Mouse (Mus musculus): ENCODE results near the gene Avil. TPM values are rescaled to one million over a fixed set of nuclear protein-coding genes. Genes with fewer than 3 reads are reported as not detected.

Gene Avil
- polyA plus RNA-seq, 1 experiment from 2014 or later = 0.60 TPM

GRCm38 (mm10) chr10:126972051-126972725, 28.3 kb upstream of the Avil start:
- Histone ChIP-seq H3K27ac (peak overlapping the region; percentile 88), H3K9me3 (no peaks in the 10 kb centered on the region), H3K9ac (no peak overlapping the region), H3K27me3 (replicated peaks) (no peaks in the 10 kb centered on the region), H3K36me3 (no peaks in the 10 kb centered on the region), H3K4me1 (peaks cover 31% of the 10 kb centered on the region), H3K4me2 (peak overlapping the region; percentile 22), H3K4me3 (replicated peaks) (0 out of 2 replicates have a peak overlapping the region, but pooled peaks have one; percentile 6)
- WGBS = 17% methylated on average over 13 of the region's 13 CpGs
- peak; percentile 89 for ATAC-seq (ENCODE audit: insufficient read depth, low FRiP score, low read depth)

GRCm38 (mm10) chr10:126972988-126973387, 27.5 kb upstream of the Avil start:
- Histone ChIP-seq H3K9me3 (no peaks in the 10 kb centered on the region), H3K4me1 (peaks cover 36% of the 10 kb centered on the region), H3K4me2 (0 out of 2 replicates have a peak overlapping the region, but pooled peaks have one; percentile 22), H3K36me3 (no peaks in the 10 kb centered on the region), H3K27ac (peak overlapping the region; percentile 88), H3K9ac (no peak overlapping the region), H3K27me3 (replicated peaks) (no peaks in the 10 kb centered on the region), H3K4me3 (replicated peaks) (no peak overlapping the region)
- ATAC-seq (ENCODE audit: insufficient read depth, low FRiP score, low read depth) = no peak
- WGBS = 22% methylated on average over 7 of the region's 7 CpGs

GRCm38 (mm10) chr10:126975706-126976105, 24.8 kb upstream of the Avil start:
- Histone ChIP-seq H3K9me3 (no peaks in the 10 kb centered on the region), H3K4me1 (peaks cover 41% of the 10 kb centered on the region), H3K9ac (no peak overlapping the region), H3K4me2 (no peak overlapping the region), H3K27ac (no peak overlapping the region), H3K36me3 (no peaks in the 10 kb centered on the region), H3K27me3 (replicated peaks) (no peaks in the 10 kb centered on the region), H3K4me3 (replicated peaks) (no peak overlapping the region)
- WGBS = 83% methylated on average over 6 of the region's 6 CpGs
- ATAC-seq (ENCODE audit: insufficient read depth, low FRiP score, low read depth) = no peak

- no peak overlapping the region for H3K9ac ChIP-seq
- H3K4me2 ChIP-seq = no peak overlapping the region
- no peak overlapping the region for H3K27ac ChIP-seq
- 48% methylated on average over 4 of the region's 4 CpGs for WGBS
- ATAC-seq (ENCODE audit: insufficient read depth, low FRiP score, low read depth) = no peak
- peaks cover 43% of the 10 kb centered on the region for H3K4me1 ChIP-seq
- H3K4me3 ChIP-seq (replicated peaks) = no peak overlapping the region
- no peaks in the 10 kb centered on the region for H3K36me3 ChIP-seq
- no peaks in the 10 kb centered on the region for H3K27me3 ChIP-seq (replicated peaks)
- H3K9me3 ChIP-seq = no peaks in the 10 kb centered on the region
Measured at GRCm38 (mm10) chr10:126977076-126977475, 23.4 kb upstream of the Avil start.

- Histone ChIP-seq H3K27me3 (replicated peaks) (no peaks in the 10 kb centered on the region), H3K4me3 (replicated peaks) (peak within 1 kb of the TSS; percentile 90), H3K4me1 (peaks cover 44% of the 10 kb centered on the region), H3K4me2 (peak within 1 kb of the TSS; percentile 79), H3K9ac (peak within 1 kb of the TSS; percentile 96), H3K9me3 (no peaks in the 10 kb centered on the region), H3K27ac (peak within 1 kb of the TSS; percentile 100), H3K36me3 (no peaks in the 10 kb centered on the region)
- WGBS = under 1% methylated on average over 55 of the region's 56 CpGs
- peak; percentile 92 for ATAC-seq (ENCODE audit: insufficient read depth, low FRiP score, low read depth)
Measured at GRCm38 (mm10) chr10:126978277-126978994, 22.1 kb upstream of the Avil start, which contains the start of gene Ctdsp2. Gene Ctdsp2, plus strand, starts transcription at chr10:126978717.

GRCm38 (mm10) chr10:126979121-126979635, 21.3 kb upstream of the Avil start:
- ATAC-seq (ENCODE audit: insufficient read depth, low FRiP score, low read depth) = no peak; the same call in 1 of the 2 replicates
- Histone ChIP-seq H3K4me3 (replicated peaks) (peak overlapping the region; percentile 90), H3K9ac (peak overlapping the region; percentile 96), H3K36me3 (no peaks in the 10 kb centered on the region), H3K4me2 (peak overlapping the region; percentile 77), H3K27me3 (replicated peaks) (no peaks in the 10 kb centered on the region), H3K4me1 (peaks cover 50% of the 10 kb centered on the region), H3K9me3 (no peaks in the 10 kb centered on the region), H3K27ac (peak overlapping the region; percentile 100)
- WGBS = under 1% methylated on average over 32 of the region's 62 CpGs

GRCm38 (mm10) chr10:126979636-126980151, 20.8 kb upstream of the Avil start:
- H3K36me3 ChIP-seq = no peaks in the 10 kb centered on the region
- H3K4me1 ChIP-seq = peaks cover 56% of the 10 kb centered on the region
- no peaks in the 10 kb centered on the region for H3K27me3 ChIP-seq (replicated peaks)
- no peaks in the 10 kb centered on the region for H3K9me3 ChIP-seq
- peak overlapping the region; percentile 90 for H3K4me3 ChIP-seq (replicated peaks)
- H3K9ac ChIP-seq = peak overlapping the region; percentile 96
- peak overlapping the region; percentile 77 for H3K4me2 ChIP-seq
- no peak for ATAC-seq (ENCODE audit: insufficient read depth, low FRiP score, low read depth)
- WGBS = under 1% methylated on average over 48 of the region's 57 CpGs
- H3K27ac ChIP-seq = peak overlapping the region; percentile 100

- Histone ChIP-seq H3K36me3 (no peaks in the 10 kb centered on the region), H3K4me2 (peak overlapping the region; percentile 77), H3K27me3 (replicated peaks) (no peaks in the 10 kb centered on the region), H3K4me3 (replicated peaks) (peak overlapping the region; percentile 90), H3K27ac (peak overlapping the region; percentile 100), H3K9me3 (no peaks in the 10 kb centered on the region), H3K4me1 (peaks cover 62% of the 10 kb centered on the region), H3K9ac (peak overlapping the region; percentile 96)
- ATAC-seq (ENCODE audit: insufficient read depth, low FRiP score, low read depth) = no peak
- 4% methylated on average over 16 of the region's 16 CpGs for WGBS
Measured at GRCm38 (mm10) chr10:126980221-126980932, 20.1 kb upstream of the Avil start.

- Histone ChIP-seq H3K4me1 (peaks cover 69% of the 10 kb centered on the region), H3K9ac (peak overlapping the region; percentile 96; the same call in 1 of the 2 replicates), H3K4me2 (peak overlapping the region; percentile 77), H3K4me3 (replicated peaks) (peak overlapping the region; percentile 90), H3K9me3 (no peaks in the 10 kb centered on the region), H3K27me3 (replicated peaks) (no peaks in the 10 kb centered on the region), H3K36me3 (no peaks in the 10 kb centered on the region), H3K27ac (peak overlapping the region; percentile 100)
- no peak for ATAC-seq (ENCODE audit: insufficient read depth, low FRiP score, low read depth)
- WGBS = 19% methylated on average over 11 of the region's 11 CpGs
Measured at GRCm38 (mm10) chr10:126980933-126981530, 19.5 kb upstream of the Avil start.

GRCm38 (mm10) chr10:126981746-126982145, 18.8 kb upstream of the Avil start:
- H3K4me1 ChIP-seq = peaks cover 72% of the 10 kb centered on the region
- 42% methylated on average over 3 of the region's 3 CpGs for WGBS

GRCm38 (mm10) chr10:126983193-126983725, 17.2 kb upstream of the Avil start:
- ATAC-seq (ENCODE audit: insufficient read depth, low FRiP score, low read depth) = no peak
- Histone ChIP-seq H3K9ac (0 out of 2 replicates have a peak overlapping the region, but pooled peaks have one; percentile 34), H3K4me3 (replicated peaks) (peak overlapping the region; percentile 90; the same call in 1 of the 2 replicates), H3K36me3 (no peaks in the 10 kb centered on the region), H3K9me3 (no peaks in the 10 kb centered on the region), H3K4me2 (peak overlapping the region; percentile 77), H3K27ac (peak overlapping the region; percentile 85), H3K27me3 (replicated peaks) (no peaks in the 10 kb centered on the region), H3K4me1 (peaks cover 78% of the 10 kb centered on the region)
- WGBS = 34% methylated on average over 14 of the region's 14 CpGs

More at GRCm38 (mm10) chr10:126981746-126982145, 18.8 kb upstream of the Avil start:
- Histone ChIP-seq H3K9me3 (no peaks in the 10 kb centered on the region), H3K4me2 (peak overlapping the region; percentile 77), H3K9ac (no peak overlapping the region), H3K4me3 (replicated peaks) (peak overlapping the region; percentile 90), H3K27me3 (replicated peaks) (no peaks in the 10 kb centered on the region), H3K27ac (peak overlapping the region; percentile 85; the same call in 1 of the 2 replicates), H3K36me3 (no peaks in the 10 kb centered on the region)
- ATAC-seq (ENCODE audit: insufficient read depth, low FRiP score, low read depth) = no peak

Data from stomach, embryonic 15.5 days (tissue).